Mouse (Mus musculus) right cerebral cortex, postnatal 25 days (tissue): ENCODE measurements around the gene Cyfip2.
A peak's percentile ranks its signal among the peaks of the same experiment; 100 is the strongest.
"Not testable (repeated sequence)": the region's sequence is repeated elsewhere in the genome, so short reads cannot be mapped to it uniquely, and the experiment has no call there.

Source experiments
- DNase-seq: peaks from one replicate; pipeline ENCODE4 v3.0.0; 2022

Cyfip2 gene

DNA sequence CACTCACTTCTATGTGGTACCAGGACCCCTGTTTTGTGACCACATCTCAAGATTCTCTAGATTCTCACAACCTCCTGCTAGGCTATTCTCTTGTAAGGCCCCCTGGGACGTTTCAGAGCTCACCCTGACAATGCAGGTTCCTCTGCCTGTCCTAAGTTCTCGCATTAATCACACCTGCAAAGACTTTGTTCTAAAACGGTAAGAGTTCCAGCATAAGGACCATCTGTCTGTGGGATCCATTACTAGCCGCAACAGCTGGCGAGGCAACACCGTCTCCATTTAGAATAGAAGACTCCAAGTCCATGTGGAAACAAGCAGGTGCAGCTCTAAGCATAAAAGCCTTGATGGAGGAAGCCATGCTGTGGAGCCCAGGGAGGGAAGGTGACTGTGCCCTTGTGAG is 82.5 kb downstream of the Cyfip2 start:
- DNase-seq, result no peak

DNA sequence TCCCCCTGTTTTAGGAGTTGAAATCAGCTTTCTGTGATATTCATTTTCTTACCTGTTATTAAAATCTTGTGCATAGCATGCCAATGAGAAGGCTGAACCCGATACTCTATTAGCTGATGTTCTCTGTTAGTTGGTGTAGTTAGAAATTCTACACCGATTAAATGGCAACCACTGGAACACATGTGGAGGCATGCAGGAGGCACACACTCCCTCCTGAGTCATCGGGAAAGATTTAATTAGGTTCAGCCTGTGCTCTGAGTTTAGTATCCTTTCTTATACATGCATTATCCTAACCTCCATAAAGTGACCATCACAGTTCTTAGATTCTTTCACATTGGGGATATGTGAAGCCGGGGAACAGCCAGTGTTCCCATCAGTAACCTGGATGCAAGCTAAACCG is 87.3 kb downstream of the Cyfip2 start:
- no peak for DNase-seq

- no peak for DNase-seq
Measured at GRCm38 (mm10) chr11:46223575-46223974, 89.1 kb downstream of the Cyfip2 start.

GRCm38 (mm10) chr11:46220211-46220610 is 92.4 kb downstream of the Cyfip2 start:
- DNase-seq, result no peak

GRCm38 (mm10) chr11:46219380-46219779 is 93.3 kb downstream of the Cyfip2 start:
- DNase-seq, result no peak

DNA sequence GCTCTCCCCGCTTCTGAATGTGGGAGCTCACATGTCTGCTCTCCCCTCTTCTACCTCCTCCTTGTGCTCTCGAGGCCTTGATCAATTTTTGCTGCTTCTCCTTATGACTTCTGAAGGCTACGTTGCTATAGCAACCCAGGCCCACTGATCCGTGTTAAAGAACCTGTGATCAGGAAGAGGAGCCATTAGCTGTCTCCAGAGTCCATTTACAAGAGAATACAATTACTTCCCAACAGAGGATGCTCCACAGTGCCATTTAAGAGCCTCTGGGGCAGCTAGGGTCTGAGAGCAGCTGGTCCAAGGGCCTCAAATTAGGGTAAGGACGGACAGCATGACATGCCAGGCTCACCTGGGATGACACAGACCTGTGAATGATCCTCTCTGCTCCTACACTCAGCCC is 94.1 kb downstream of the Cyfip2 start:
- DNase-seq, result no peak

DNA sequence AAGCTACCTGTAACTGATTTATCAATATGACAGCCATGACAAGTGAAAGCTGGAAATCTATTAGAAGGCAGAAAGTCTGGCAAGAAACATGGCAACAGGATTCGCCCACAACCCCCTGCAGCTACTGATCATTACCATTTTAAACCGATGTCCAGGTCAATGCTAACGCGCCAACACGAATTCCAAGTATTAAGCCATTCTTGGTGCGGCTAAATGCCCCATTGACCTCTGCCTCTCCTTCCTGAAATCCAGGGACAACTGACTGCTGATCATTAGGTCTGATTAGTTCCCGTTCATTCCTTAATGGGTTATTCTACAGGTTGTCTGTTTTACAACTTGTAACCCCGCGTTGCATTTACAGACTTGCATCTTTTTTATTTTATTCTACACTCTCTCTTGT is 95.0 kb downstream of the Cyfip2 start:
- DNase-seq, result no peak

GRCm38 (mm10) chr11:46216669-46217068 is 96.0 kb downstream of the Cyfip2 start:
- no peak for DNase-seq

- DNase-seq, result no peak
Measured at GRCm38 (mm10) chr11:46215354-46215753, 97.3 kb downstream of the Cyfip2 start.

- DNase-seq, result no peak
Measured at GRCm38 (mm10) chr11:46214368-46215230, 98.1 kb downstream of the Cyfip2 start.

GRCm38 (mm10) chr11:46213844-46214243 is 98.8 kb downstream of the Cyfip2 start:
- no peak for DNase-seq

DNA sequence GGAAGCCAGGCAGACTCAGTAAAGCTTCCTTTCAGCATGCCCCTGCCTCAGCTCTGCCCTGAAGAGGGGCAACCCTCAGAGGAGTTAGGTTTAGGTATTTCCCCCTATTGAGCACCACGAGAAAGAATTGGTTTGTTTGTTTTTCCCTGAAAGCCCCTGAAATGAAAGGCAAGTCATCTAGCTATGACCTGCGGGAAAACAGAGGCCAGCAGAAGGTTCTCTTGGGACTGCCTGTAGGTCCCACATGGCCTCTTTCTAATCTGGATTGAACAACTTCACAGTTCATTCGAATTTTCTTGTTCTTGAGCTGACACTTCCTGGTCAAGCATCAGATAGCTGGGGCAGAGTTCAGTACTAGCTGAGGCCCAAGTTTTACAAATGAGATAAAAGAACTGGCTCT is 100.8 kb downstream of the Cyfip2 start:
- no peak for DNase-seq

DNA sequence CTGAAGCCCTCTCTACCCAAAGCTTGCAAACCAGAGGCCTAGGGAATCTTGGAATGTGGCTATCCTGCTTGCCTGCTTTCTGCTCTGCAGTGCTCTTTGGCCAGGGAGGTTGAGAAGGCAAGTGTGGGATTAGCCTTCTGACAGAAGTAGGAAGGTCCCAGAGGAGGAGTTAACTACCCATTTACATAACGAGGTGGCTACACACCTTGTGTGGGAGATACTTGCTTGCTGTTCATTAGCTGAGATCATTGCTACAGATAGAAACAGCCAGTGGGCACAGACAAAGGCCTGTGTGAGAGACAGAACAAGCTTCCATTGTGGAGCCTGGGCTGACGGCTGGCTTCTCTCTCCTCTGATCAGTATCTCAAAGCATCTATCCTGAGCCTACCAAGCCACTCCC is 102.8 kb downstream of the Cyfip2 start:
- DNase-seq, result no peak

DNA sequence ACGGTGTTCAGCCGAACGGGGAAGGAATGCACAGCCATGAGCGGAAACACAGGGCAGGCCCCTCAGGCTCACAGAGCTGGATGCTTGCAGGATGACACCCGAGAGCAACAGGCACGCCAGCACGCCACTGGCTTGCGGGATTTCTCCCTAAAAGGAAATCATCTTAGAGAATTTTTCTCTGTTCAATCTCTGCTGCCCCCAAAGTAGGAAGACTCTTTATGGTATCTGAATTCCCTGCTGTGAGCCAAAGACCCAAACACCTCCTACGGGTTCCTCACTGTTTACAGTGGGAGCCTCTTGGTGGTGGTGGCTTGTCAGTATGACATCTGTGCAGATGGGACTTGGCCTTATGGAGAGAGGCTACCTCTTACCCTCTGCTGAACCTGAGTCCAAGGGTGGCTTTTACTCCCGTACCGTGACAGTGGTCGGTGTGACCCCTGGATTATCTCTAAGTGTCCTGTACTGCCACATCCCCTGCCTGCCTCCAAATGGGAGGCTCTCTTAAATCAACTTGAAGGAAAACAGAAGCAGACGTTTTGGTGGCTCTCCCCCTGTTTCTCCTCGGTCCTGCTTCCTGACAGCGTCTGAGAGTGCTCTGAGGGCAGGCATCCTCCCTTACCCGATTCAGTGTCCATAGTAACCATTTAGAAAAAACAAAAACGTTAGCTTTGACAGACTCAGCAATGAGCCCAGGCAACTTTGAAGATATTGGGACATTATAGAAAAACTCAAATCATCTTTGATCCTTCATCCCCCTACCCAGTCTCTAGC is 106.8 kb downstream of the Cyfip2 start:
- no peak for DNase-seq

DNA sequence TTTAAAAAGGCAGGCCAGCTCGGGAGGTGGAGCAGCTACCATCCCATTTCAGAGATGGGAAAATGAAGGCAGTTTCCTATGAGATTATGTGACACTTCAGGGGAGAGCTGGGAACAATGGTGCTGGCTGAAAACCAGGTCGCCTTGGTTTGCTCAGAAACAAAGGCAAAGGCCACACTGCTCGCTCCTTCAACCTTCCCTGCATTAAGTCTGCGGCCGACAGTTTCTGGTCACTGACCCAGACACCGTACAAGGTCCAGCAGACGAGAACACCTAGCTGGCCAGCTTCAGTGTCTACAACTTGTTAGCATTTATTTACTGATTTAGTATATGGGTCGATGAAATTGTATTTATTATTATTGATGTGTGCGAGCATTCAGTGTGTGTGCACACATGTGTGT is 107.8 kb downstream of the Cyfip2 start:
- DNase-seq, result no peak

DNA sequence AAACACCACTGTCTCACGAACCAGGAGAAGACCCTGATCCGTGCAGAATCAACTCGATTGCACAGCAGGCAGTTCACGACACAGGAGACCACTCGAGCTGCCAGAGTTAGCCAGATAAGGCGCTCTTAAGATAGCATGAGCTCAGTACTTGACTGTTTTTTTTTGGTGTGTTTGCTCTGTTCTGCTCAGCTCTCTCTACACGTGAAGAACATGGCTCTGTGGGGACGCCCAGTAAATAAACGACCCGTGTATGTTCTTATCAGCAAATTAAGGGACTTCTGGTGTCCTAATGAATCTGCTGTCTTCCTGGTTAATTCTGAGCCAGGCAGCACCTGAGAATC is 110.1 kb downstream of the Cyfip2 start:
- no peak for DNase-seq

GRCm38 (mm10) chr11:46201636-46202546 is 110.8 kb downstream of the Cyfip2 start:
- DNase-seq, result peak; percentile 67

GRCm38 (mm10) chr11:46200664-46201063 is 112.0 kb downstream of the Cyfip2 start:
- no peak for DNase-seq

DNA sequence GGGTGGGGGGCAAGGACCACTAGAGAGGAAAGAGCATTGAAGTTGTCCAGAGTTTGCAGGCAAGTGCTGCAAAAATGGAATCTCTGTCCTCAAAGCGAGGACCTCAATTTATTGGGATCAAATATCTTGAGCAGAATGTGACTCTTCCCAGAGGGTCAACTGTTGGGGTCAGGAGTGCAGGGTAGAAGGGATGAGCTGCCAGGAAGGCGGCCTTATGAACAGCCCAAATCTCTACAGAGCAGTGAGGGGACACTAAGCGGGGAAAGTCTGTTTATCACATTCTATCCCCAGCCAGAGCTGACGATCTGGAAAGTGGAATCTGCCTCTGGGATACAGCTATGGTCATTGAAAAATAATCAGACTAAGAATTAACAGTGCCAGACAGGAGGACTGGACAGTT is 118.5 kb downstream of the Cyfip2 start:
- no peak for DNase-seq

DNA sequence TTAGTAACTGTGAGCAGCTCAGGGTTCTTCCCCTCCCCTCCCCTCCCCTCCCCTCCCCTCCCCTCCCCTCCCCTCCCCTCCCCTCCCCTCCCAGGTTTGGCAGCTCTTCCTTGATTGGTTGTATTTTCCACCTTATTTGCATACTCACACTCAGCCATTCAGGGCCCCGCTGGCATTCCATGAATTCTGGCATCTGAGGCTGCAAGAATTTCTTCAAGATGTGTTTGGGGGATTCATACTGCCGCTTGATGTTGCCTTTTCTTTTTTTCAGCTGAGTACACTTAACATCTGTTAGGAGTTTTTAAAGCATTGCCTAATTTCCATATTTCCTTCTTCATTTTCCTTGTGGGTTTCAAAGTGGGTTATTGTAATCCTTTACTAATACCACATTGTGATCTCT is 124.4 kb downstream of the Cyfip2 start:
- DNase-seq, result no peak

GRCm38 (mm10) chr11:46185486-46185885 is 127.2 kb downstream of the Cyfip2 start:
- peak; percentile 54 for DNase-seq

DNA sequence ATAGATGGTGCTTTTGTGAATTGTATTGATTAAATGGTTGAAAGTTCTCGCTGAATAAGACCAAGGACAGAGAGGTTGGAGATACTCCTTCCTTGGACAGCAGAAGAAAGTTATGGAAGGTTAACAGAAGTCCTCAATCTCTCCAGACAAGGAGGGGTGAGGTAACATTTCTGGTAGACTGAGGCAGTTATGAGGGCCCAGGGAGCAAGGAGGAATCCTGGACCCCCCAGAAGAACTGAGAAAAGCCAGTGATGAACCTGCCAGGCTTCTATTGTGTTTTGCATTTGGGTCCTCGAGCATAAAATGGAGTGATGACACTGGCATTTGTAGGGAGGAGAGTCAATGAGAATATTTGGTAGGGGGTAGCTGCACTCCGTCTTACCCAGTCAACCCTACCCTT is 127.7 kb downstream of the Cyfip2 start:
- no peak for DNase-seq

- DNase-seq, result not testable (repeated sequence)
Measured at GRCm38 (mm10) chr11:46182031-46182430, 130.6 kb downstream of the Cyfip2 start.
